Comparison of ENCODE assay signal across 20 mouse cellular contexts in the genomic region with DNA sequence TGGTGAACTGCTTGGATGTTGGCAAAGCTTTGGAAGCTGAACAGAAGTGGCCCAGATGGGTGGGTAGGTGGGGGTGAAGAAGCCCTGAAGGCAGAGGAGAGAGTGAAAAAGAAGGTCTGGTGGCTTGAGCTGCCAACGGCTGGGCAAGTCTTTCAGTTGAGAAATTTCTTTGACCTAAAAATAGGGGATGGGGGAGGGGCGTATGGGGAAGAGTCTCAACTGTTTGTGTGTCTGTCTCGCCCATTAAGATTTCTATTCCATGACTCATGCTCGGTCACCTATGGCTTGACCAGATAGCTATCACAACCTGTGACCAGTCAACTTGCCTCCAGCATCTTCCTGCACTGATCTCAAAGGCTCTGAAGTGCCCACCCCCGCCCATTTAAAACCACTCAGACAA. TPM values are rescaled to one million over a fixed set of nuclear protein-coding genes. Genes with fewer than 3 reads are reported as not detected.
A peak's percentile ranks its signal among the peaks of the same experiment; 100 is the strongest.
DNase-seq lines count a peak whose midpoint lies in the region; ATAC-seq and TF ChIP-seq lines count a peak whose summit lies in the region.
"Had no signal": no experiment of that assay in that cellular context is flagged by ENCODE, and none has a peak within 500 bp of the region (broad histone marks: within the 10 kb centered on the region; RNA-seq: fewer than 3 reads in every experiment).

No protein-coding gene starts in this region.

- no peaks in the 10 kb centered on the region for H3K9me3 ChIP-seq in liver, postnatal 0 days (ENCODE audit: low read length)
- no peaks in the 10 kb centered on the region for H3K9me3 ChIP-seq in liver, embryonic 12.5 days (replicated peaks)
- H3K9me3 ChIP-seq in G1E (replicated peaks) = no peaks in the 10 kb centered on the region
- H3K9me3 ChIP-seq: embryonic facial prominence, embryonic 12.5 days; intestine, embryonic 15.5 days; liver, embryonic 13.5 days; stomach, embryonic 15.5 days had no signal

- no peaks in the 10 kb centered on the region for H3K27me3 ChIP-seq in liver, postnatal 0 days (ENCODE audit: insufficient read depth, low read length)
- H3K27me3 ChIP-seq in liver, embryonic 12.5 days (replicated peaks) = peaks cover 7% of the 10 kb centered on the region; the same call in 1 of the 2 replicates
- no peaks in the 10 kb centered on the region for H3K27me3 ChIP-seq in G1E (ENCODE audit: insufficient read depth, low read length)
- H3K27me3 ChIP-seq: embryonic facial prominence, embryonic 12.5 days; intestine, embryonic 15.5 days; liver, embryonic 13.5 days; stomach, embryonic 15.5 days had no signal

- no peak for TF ChIP-seq EP300 in liver, postnatal 0 days (IDR thresholded peaks at IDR 0.05; ENCODE audit: low read depth)

- peaks cover 14% of the 10 kb centered on the region; the same call in 1 of the 2 replicates for H3K4me1 ChIP-seq in liver, postnatal 0 days (ENCODE audit: insufficient read depth)
- H3K4me1 ChIP-seq in liver, embryonic 12.5 days = peaks cover 22% of the 10 kb centered on the region
- peaks cover 58% of the 10 kb centered on the region for H3K4me1 ChIP-seq in G1E (ENCODE audit: insufficient read depth, low read depth, low read length)
- H3K4me1 ChIP-seq: embryonic facial prominence, embryonic 12.5 days; intestine, embryonic 15.5 days; stomach, embryonic 15.5 days had no signal

- no peak for ATAC-seq in liver, postnatal 0 days
- no peak for ATAC-seq in liver, embryonic 12.5 days
- ATAC-seq in G1E (ENCODE audit: extremely low read depth, insufficient number of reproducible peaks, low FRiP score, poor library complexity, severe bottlenecking) = no peak
- ATAC-seq in megakaryocyte, adult 5-6 weeks (ENCODE audit: poor library complexity, severe bottlenecking) = peak; percentile 49
- ATAC-seq: intestine, embryonic 15.5 days had no signal

- TF ChIP-seq POLR2A in brain, embryonic 14.5 days (IDR thresholded peaks at IDR 0.05; ENCODE audit: borderline replicate concordance, extremely low read depth, insufficient read depth, insufficient read length, poor library complexity, severe bottlenecking) = no peak

- H3K27ac ChIP-seq in liver, postnatal 0 days (ENCODE audit: low read depth) = peak overlapping the region; percentile 26; the same call in 1 of the 2 replicates
- H3K27ac ChIP-seq in liver, embryonic 12.5 days = no peak overlapping the region
- H3K27ac ChIP-seq: embryonic facial prominence, embryonic 12.5 days; gastrocnemius, adult 2 months; intestine, embryonic 15.5 days; liver, embryonic 13.5 days; stomach, embryonic 15.5 days had no signal

- DNase-seq in liver, postnatal 0 days = no peak
- DNase-seq in G1E (ENCODE audit: low spot score) = no peak
- DNase-seq in brain, embryonic 14.5 days (ENCODE audit: low read depth) = peak; percentile 45
- no peak for DNase-seq in urinary bladder, postnatal 25 days (ENCODE audit: low spot score)
- no peak for DNase-seq in adrenal gland, adult (ENCODE audit: inconsistent age in 2 of 2, low spot score in 1 of 2)
- DNase-seq: cerebellum, adult 11 months; cerebellum, postnatal 25 days; gastrocnemius, adult 2 months; heart, postnatal 10 days; kidney, postnatal 14 days; layer of hippocampus, postnatal 36 days; left cerebral cortex, postnatal 4 days; liver, embryonic 13.5 days; lung, postnatal 10 days had no signal

- peak overlapping the region; percentile 20; the same call in 1 of the 2 replicates for H3K4me2 ChIP-seq in liver, postnatal 0 days (ENCODE audit: low read depth, low read length)
- H3K4me2 ChIP-seq in liver, embryonic 12.5 days = no peak overlapping the region
- H3K4me2 ChIP-seq: embryonic facial prominence, embryonic 12.5 days; intestine, embryonic 15.5 days; liver, embryonic 13.5 days; stomach, embryonic 15.5 days had no signal

- H3K4me3 ChIP-seq in liver, postnatal 0 days (ENCODE audit: low read depth, low read length) = no peak overlapping the region
- H3K4me3 ChIP-seq in liver, embryonic 12.5 days = no peak overlapping the region
- peak overlapping the region; percentile 48; the same call in 1 of the 2 replicates for H3K4me3 ChIP-seq in G1E (ENCODE audit: low read depth, low read length)
- H3K4me3 ChIP-seq: embryonic facial prominence, embryonic 12.5 days; gastrocnemius, adult 2 months; intestine, embryonic 15.5 days; liver, embryonic 13.5 days; stomach, embryonic 15.5 days had no signal

- no peaks in the 10 kb centered on the region for H3K36me3 ChIP-seq in liver, postnatal 0 days (replicated peaks; ENCODE audit: insufficient read depth, low read length)
- H3K36me3 ChIP-seq in liver, embryonic 12.5 days = no peaks in the 10 kb centered on the region
- H3K36me3 ChIP-seq in G1E (replicated peaks) = no peaks in the 10 kb centered on the region
- H3K36me3 ChIP-seq: embryonic facial prominence, embryonic 12.5 days; intestine, embryonic 15.5 days; liver, embryonic 13.5 days; stomach, embryonic 15.5 days had no signal

- 31% methylated on average over 5 of the region's 5 CpGs for WGBS in liver, postnatal 0 days (ENCODE audit: insufficient replicate concordance)
- WGBS in liver, embryonic 12.5 days (ENCODE audit: insufficient replicate concordance) = 29% methylated on average over 5 of the region's 5 CpGs

- no peak for TF ChIP-seq CTCF in liver, postnatal 0 days (IDR thresholded peaks at IDR 0.05; ENCODE audit: low read depth)
- TF ChIP-seq CTCF in G1E (IDR thresholded peaks at IDR 0.05; ENCODE audit: low read depth, low read length) = no peak
- TF ChIP-seq CTCF in brain, embryonic 14.5 days (IDR thresholded peaks at IDR 0.05; ENCODE audit: borderline replicate concordance, extremely low read depth, insufficient read depth, insufficient read length) = no peak

- no peak overlapping the region for H3K9ac ChIP-seq in liver, postnatal 0 days (replicated peaks)
- H3K9ac ChIP-seq in liver, embryonic 12.5 days = no peak overlapping the region
- H3K9ac ChIP-seq: embryonic facial prominence, embryonic 12.5 days; intestine, embryonic 15.5 days; liver, embryonic 13.5 days; stomach, embryonic 15.5 days had no signal

RNA-seq across cellular contexts. Expression of a gene that starts 35.1 kb away (rescaled TPM):
- polyA plus RNA-seq in liver, postnatal 0 days (2015; fragmentation: Nextera tagmentation; extraction: Ambion mirVana) = not detected in 2 replicates
- not detected in 2 replicates for polyA plus RNA-seq in liver, embryonic 12.5 days (2016; fragmentation: Nextera tagmentation; extraction: Ambion mirVana)
- total RNA-seq in G1E (2014; fragmentation: Nextera tagmentation) = not detected in 2 replicates
- total RNA-seq in G1E (2017) = not detected in 2 replicates
- not detected in 2 replicates for polyA plus RNA-seq in G1E (2012)
- polyA plus RNA-seq in brain, embryonic 14.5 days (2012; rRNA removed) = 61.0 and 82.4 TPM in 2 replicates
- 0.39 TPM in 1 of 2 replicates, not detected in the other for total RNA-seq in megakaryocyte, adult 5-6 weeks (2015)
- not detected in 2 replicates for total RNA-seq in megakaryocyte, adult 5-6 weeks (2017)
- total RNA-seq: gastrocnemius, adult 2 months; heart, postnatal 10 days had no signal
- polyA plus RNA-seq: intestine, embryonic 15.5 days; liver, embryonic 13.5 days; small intestine, adult 2 months had no signal

Comparison
In these comparisons a context has a peak if more than half of its experiments do, and no peak if none do; other contexts are left out.
1. RNA of a gene that starts 35.1 kb away (polyA plus RNA-seq): 61.0 to 82.4 TPM in brain, embryonic 14.5 days; not detected in liver, embryonic 12.5 days, not detected in liver, postnatal 0 days and not detected in G1E; every median in the first group is over 10 times any median in the second.